Mouse (Mus musculus) adrenal gland, postnatal 14 days (tissue): Measurements from ENCODE around the gene Orc6. TPM values are rescaled to one million over a fixed set of nuclear protein-coding genes. Genes with fewer than 3 reads are reported as not detected.

ENCODE experiments used
- total RNA-seq: library from RNA; stranded (reverse); gene quantifications from 2 replicates; pipeline ENCODE4 v1.2.3, GENCODE M21; 2021

Gene Orc6
- total RNA-seq, 1 experiment from 2014 or later: 26.5 TPM

Other genes starting within 250 kb of the Orc6 start
- gene Fbxw9, start 239.6 kb upstream of the Orc6 start, total RNA-seq: 18.0 and 18.4 TPM in 2 replicates
- gene Gm5741, start 231.7 kb upstream of the Orc6 start, total RNA-seq: not detected in 2 replicates
- 28.7 and 40.6 TPM in 2 replicates for gene Dhps, start 227.9 kb upstream of the Orc6 start, total RNA-seq
- 68.3 and 70.3 TPM in 2 replicates for gene Wdr83os, start 218.9 kb upstream of the Orc6 start, total RNA-seq
- gene Wdr83, start 218.3 kb upstream of the Orc6 start, total RNA-seq: 30.0 and 30.9 TPM in 2 replicates
- gene Man2b1, start 216.4 kb upstream of the Orc6 start, total RNA-seq: 49.8 and 56.3 TPM in 2 replicates
- 2.0 and 2.8 TPM in 2 replicates for gene Zfp791, start 176.5 kb upstream of the Orc6 start, total RNA-seq
- gene Cks1brt, start 147.7 kb upstream of the Orc6 start, total RNA-seq: not detected in 2 replicates
- not detected in 2 replicates for gene Olfr371, start 73.6 kb upstream of the Orc6 start, total RNA-seq
- gene Vps35, start 170 bp downstream of the Orc6 start, total RNA-seq: 83.8 and 84.2 TPM in 2 replicates
- gene Mylk3, start 86.7 kb downstream of the Orc6 start, total RNA-seq: 0.26 and 1.3 TPM in 2 replicates
- 35.9 and 38.1 TPM in 2 replicates for gene 4921524J17Rik, start 133.2 kb downstream of the Orc6 start, total RNA-seq
- gene Gpt2, start 192.9 kb downstream of the Orc6 start, total RNA-seq: 91.9 and 135 TPM in 2 replicates